Mouse (Mus musculus): ENCODE results near the gene Cryab. TPM values are rescaled to one million over a fixed set of nuclear protein-coding genes. Genes with fewer than 3 reads are reported as not detected.

Cryab gene
- 1,000 to 10,000 TPM; 1,104 to 3,330 TPM for total RNA-seq (2021)
- long read RNA-seq, experiment 1, transcript Cryab-201 (3 exons, 946 nt), result major isoform, 873 of 992 reads
- long read RNA-seq, experiment 1, transcript Cryab-204 (2 exons, 585 nt), result minor isoform, 24 of 992 reads
- long read RNA-seq, experiment 1, transcript Cryab-202 (4 exons, 659 nt), result minor isoform, 32 of 992 reads
- long read RNA-seq, experiment 1, transcript Cryab-205 (4 exons, 836 nt), result minor isoform, 19 of 992 reads
- long read RNA-seq, experiment 1, partial matches to known transcripts, result 0 of 992 reads
- long read RNA-seq, experiment 1, other reads (novel, unspliced or antisense), result 40 of 992 reads
- long read RNA-seq, experiment 2, transcript Cryab-202 (4 exons, 659 nt), result minor isoform, 14 of 1,131 reads
- long read RNA-seq, experiment 2, transcript Cryab-204 (2 exons, 585 nt), result minor isoform, 22 of 1,131 reads
- long read RNA-seq, experiment 2, transcript Cryab-205 (4 exons, 836 nt), result minor isoform, 11 of 1,131 reads
- long read RNA-seq, experiment 2, transcript Cryab-201 (3 exons, 946 nt), result major isoform, 1,050 of 1,131 reads
- long read RNA-seq, experiment 2, partial matches to known transcripts, result 17 of 1,131 reads
- long read RNA-seq, experiment 2, other reads (novel, unspliced or antisense), result 17 of 1,131 reads

- DNase-seq, result peak; percentile 38
These were observed at the start of gene Cryab for GRCm38 (mm10) chr9:50751323-50751722. Gene Cryab (plus strand): TSS chr9:50751325.

GRCm38 (mm10) chr9:50704907-50705306 is 46.2 kb upstream of the Cryab start:
- DNase-seq, result no peak

GRCm38 (mm10) chr9:50709108-50709507 is 42.0 kb upstream of the Cryab start:
- no peak for DNase-seq

- DNase-seq, result no peak
These were observed 39.8 kb upstream of the Cryab start for GRCm38 (mm10) chr9:50711337-50711736.

GRCm38 (mm10) chr9:50714188-50714587 is 36.9 kb upstream of the Cryab start:
- DNase-seq, result no peak

GRCm38 (mm10) chr9:50718878-50719277 is 32.2 kb upstream of the Cryab start:
- DNase-seq, result no peak

GRCm38 (mm10) chr9:50721061-50721460 is 30.1 kb upstream of the Cryab start:
- no peak for DNase-seq

- no peak for DNase-seq
These were observed 28.6 kb upstream of the Cryab start for GRCm38 (mm10) chr9:50722451-50722911.

- no peak for DNase-seq
These were observed 27.7 kb upstream of the Cryab start for GRCm38 (mm10) chr9:50723406-50723805.

- no peak for DNase-seq
These were observed 27.0 kb upstream of the Cryab start for GRCm38 (mm10) chr9:50724147-50724546.

- no peak for DNase-seq
These were observed 26.3 kb upstream of the Cryab start for GRCm38 (mm10) chr9:50724661-50725330.

GRCm38 (mm10) chr9:50725921-50726590 is 25.1 kb upstream of the Cryab start:
- no peak for DNase-seq

- DNase-seq, result no peak
These were observed 23.8 kb upstream of the Cryab start for GRCm38 (mm10) chr9:50727171-50727924.

GRCm38 (mm10) chr9:50727925-50728651 is 23.0 kb upstream of the Cryab start:
- DNase-seq, result peak; percentile 52

GRCm38 (mm10) chr9:50729600-50729999 is 21.5 kb upstream of the Cryab start:
- DNase-seq, result no peak

- DNase-seq, result no peak
These were observed 18.6 kb upstream of the Cryab start for GRCm38 (mm10) chr9:50732560-50732959.

GRCm38 (mm10) chr9:50734989-50735388 is 16.1 kb upstream of the Cryab start:
- DNase-seq, result peak; percentile 25

- peak; percentile 92 for DNase-seq
These were observed 11.9 kb upstream of the Cryab start, which contains the start of gene Dixdc1 for GRCm38 (mm10) chr9:50738914-50739870. Gene Dixdc1 (minus strand): TSS chr9:50739517.
